Mouse (Mus musculus) thymus, adult 2 months (tissue): ENCODE measurements around the gene Bysl.

Experiments
- CTCF ChIP-seq: fragments of 200-500 bp; IDR thresholded peaks from 2 replicates; pipeline ENCODE4 v1.5.1; 2012; ENCODE audit warnings: mild to moderate bottlenecking, control low read depth, low read length, moderate library complexity, borderline replicate concordance; ENCODE audit not compliant: control insufficient read depth, poor library complexity, insufficient read depth; ENCODE audit errors: extremely low read depth
- POLR2A ChIP-seq: fragments of 200-500 bp; IDR thresholded peaks from 2 replicates; pipeline ENCODE4 v1.6.1; 2012; ENCODE audit warnings: mild to moderate bottlenecking, low read length, control low read depth, moderate library complexity; ENCODE audit not compliant: control insufficient read depth, poor library complexity, insufficient read depth; ENCODE audit errors: extremely low read depth

DNA sequence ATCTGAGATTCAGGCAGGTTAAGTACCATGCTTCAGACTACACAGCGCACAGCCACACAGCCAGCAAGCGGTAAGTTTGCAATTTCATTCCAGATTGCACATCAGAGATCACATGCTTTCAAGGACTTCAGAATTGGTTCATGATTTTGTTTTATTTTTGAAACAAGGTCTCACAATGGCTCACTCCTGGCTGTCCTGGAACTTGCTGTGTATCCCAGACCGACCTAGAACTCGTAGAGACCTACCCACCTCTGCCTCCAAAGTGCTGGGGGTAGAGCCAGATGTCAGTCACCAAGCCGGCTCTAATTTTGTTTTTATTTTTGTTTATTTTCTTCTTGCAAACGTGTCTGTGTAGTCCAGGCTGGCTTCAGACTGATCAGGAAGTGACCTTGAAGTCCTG lies 48.4 kb downstream of the Bysl start:
- TF ChIP-seq POLR2A (no peak), CTCF (no peak)
